Mouse (Mus musculus) ZHBTc4 (cell line): ENCODE results near the gene Ppp2r5b.

Experiments used
- DNase-seq: peaks from one replicate; pipeline ENCODE4 v3.0.0-alpha.2; 2011; ENCODE audit warnings: low read depth, low spot score

Ppp2r5b gene

GRCm38 (mm10) chr19:6235084-6236052, at the start of gene Ppp2r5b:
Gene Ppp2r5b (minus strand): TSS chr19:6235872.
- DNase-seq: peak; percentile 94

- DNase-seq: no peak
Measured at GRCm38 (mm10) chr19:6285226-6285625, 49.6 kb upstream of the Ppp2r5b start.

- no peak for DNase-seq
Measured at GRCm38 (mm10) chr19:6284502-6284901, 48.8 kb upstream of the Ppp2r5b start.

DNA sequence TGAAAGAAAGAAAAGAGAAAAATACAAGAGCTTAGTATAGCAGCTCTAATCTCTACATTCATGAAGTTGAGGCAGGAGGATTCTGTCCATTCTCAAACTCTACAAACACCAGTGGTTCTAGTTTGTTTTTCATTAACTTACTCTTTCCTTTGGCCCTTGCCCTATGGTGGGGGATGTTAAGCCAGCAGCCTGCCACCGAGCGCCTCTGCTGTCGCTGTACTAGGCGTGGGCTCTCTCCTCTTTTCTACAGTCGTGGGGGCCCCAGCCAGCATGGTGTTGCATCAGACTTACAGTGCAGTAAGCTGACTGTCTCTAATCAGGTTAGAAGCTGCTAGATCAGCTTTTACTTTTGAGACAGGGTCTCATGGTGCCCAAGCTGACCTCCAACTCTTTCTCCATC, 47.3 kb upstream of the Ppp2r5b start:
- no peak for DNase-seq

DNA sequence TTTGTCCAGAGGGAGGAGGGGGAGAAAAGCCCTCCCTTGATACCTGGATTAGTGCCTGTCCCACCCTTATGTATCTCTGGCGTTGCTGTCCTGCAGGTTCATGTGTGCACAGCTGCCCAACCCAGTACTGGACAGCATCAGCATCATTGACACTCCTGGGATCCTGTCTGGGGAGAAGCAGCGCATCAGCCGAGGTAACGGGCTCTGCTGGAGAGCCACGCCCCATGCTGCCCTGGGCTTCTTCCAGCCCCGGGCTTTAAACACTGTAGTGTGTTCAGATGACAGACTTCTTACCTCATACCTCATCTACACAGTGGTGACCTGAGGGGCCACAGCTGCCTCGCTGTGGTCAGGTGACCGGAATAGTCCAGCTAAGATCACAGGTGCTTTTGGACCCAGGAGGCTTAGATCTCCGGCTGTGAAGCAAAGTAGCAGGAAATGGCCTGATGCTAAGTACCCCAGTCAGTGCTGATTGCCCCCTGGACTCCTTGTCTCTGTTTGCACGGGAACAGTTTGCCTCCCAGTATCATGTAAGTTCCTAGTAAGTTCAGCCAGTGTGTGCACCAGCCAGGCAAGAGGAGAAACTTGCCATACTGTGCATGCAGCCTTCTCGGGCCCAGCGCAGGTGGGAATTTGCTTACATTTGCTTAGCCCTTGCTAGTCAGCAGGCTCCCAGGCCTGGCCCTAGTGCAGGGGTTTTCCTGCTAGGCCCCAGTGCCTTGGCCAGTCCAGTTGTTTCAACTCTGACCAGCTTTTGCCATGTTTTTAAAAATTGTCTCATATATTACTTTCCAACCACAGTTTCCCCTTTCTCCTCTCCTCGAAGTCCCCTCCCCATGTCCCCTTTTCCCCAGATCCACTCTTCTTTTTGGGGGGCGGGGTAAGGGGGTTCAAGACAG, 45.7 kb upstream of the Ppp2r5b start:
- peak; percentile 63 for DNase-seq

- no peak for DNase-seq
Measured at GRCm38 (mm10) chr19:6280554-6280953, 44.9 kb upstream of the Ppp2r5b start.

GRCm38 (mm10) chr19:6279481-6280144, 43.9 kb upstream of the Ppp2r5b start:
- no peak for DNase-seq

DNA sequence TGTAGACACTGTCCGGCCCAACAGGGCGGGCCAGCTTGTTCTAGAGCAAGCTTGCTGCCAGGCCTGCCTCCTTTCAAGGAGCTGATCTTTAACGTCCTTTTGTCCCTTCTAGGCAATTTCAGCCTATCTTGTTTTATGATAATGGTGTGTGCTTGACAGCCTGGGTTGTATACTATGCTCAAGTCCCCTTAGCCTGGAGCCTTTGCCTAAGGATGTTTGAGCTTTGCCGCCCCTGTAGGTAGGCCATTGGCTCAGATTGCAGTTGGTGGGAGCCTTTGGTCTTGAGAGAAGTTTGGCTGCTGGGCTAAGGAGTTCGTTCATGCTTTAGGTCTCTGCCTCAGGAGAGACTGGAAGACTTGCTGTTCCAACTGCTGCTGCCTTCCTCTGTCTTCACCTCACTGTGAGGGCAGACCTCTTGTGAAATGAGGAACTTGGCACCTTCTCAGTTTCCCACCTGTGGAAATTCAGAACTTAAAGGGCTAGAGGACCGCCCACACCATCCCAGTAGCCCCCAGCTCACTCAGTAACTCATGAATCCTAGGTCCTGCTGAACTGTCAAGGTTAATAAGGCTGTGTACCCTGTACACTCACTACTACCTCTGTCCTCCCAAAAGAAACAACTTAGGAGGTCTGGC, 42.9 kb upstream of the Ppp2r5b start:
- no peak for DNase-seq

DNA sequence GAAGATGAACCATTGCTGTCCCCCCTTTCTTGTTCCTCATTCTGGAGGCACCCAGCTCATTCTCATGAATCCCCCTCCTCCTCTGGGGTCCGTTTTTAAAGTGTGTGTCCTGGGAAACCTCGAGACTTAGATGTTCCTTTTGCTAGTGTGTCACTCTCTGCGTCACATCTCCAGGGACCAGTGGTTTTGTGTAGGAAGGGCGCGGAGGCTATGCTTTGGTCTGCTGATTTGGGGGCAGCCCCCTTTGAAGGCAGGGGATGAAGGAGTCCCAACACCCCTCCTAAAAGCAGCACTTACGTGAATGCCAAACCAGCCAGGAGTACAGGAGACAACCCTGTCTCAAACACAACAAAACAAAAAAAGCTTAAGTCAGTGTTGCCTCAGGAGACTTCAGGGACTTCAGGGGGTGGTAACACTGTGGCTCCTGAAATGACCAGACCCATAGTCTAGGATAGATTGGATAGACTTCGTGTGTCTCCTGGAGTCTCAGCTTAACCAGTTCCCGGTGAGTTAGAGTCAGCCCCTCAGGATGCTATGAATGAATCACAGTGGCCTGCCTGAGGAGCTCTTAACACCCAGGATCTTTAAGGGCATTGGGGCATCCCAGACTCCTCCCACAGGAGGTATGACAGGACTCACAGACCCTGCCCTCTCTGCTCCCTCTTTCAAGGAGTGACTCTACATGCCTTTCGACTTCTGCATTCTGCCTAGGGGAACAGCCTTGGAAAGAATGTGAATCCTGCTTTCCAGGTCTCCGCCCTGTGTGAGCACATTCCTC, 42.2 kb upstream of the Ppp2r5b start:
- DNase-seq: peak; percentile 99

DNA sequence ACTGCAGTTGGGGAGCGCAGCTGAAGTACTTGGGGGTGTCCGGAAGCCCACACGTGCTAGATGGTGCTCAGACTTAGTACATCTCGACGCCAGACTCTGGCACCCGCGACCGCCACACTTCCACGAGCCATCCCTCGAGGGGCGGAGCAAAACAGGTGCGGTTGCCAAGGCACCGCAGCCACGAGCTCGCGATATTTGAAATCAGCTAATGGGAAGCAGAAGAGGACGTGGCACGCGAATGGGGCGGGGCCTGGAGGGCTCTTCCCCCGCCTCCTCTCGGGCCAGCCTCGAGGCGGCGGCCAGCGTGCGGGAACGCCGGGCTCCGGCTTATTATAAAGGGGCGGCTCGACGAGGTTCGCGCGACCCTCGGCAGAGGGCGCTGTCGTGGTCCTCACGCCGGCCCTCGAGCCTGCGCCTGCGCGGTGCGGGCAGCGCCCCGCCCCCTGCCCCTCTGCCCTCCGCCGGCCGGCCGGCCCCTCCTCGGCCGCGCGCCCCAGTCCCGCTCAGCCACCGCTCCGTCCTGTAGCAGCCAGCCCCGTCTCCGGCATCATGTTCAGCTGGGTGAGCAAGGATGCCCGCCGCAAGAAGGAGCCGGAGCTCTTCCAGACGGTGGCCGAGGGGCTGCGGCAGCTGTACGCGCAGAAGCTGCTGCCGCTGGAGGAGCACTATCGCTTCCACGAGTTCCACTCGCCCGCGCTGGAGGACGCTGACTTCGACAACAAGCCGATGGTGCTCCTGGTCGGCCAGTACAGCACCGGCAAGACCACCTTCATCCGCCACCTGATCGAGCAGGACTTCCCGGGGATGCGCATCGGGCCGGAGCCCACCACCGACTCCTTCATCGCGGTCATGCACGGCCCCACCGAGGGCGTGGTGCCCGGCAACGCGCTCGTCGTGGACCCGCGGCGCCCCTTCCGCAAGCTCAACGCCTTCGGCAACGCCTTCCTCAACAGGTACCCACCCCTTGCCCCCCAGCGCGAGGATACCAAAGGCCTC, 41.1 kb upstream of the Ppp2r5b start, which contains the start of gene Ehd1:
Gene Ehd1 (plus strand): TSS at position 300 of the 996 bp plus-strand sequence.
- DNase-seq: peak; percentile 100

GRCm38 (mm10) chr19:6275740-6276389, 40.2 kb upstream of the Ppp2r5b start:
- DNase-seq: no peak

DNA sequence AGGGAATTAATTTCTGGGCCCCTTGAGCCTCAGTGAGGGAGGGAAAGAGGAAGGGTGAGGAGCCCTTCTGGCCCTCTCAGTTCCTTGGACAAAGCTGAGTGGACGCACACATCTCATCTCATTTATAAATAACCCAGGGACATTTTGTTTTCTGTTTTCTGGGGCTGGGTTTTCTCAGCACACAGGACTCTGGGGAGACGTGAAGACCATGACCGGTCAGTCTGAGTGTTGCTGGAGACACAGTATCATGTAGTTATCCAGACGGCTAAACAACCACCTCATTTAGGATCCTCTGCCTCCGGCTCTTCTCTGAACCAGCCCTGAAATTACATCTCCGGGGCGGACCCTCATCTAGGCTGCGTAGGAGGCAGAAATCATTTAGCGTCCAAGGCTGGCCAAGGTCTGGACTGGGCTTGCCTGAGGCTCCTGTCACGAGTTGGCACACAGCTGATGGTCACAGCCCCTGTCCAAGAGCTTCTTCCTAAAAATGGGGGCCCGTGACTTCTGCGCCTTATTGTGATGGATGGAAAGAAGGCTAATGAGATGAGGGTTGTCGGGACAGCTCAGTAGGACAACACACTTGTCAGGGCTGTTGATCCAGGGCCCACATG, 38.4 kb upstream of the Ppp2r5b start:
- DNase-seq: no peak

DNA sequence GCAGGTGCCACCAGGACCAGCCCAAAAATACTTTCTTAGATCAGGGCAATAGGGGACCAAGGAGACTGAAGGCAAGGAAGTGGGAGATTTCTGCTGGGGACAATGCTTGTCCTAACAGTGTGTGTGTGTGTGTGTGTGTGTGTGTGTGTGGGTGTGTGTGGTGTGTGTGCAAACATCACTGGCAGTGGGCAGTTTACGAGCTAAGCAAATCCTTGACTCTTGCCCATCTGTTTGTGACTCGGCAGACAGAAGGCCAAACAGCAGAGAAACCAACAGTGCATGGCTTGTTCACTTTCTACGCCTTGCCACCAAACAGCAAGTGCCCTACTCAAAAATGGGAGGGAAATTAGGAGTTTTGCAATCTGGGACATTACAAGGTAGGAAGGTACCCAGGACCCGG, 37.9 kb upstream of the Ppp2r5b start:
- DNase-seq: no peak

- no peak for DNase-seq
Measured at GRCm38 (mm10) chr19:6272738-6273137, 37.1 kb upstream of the Ppp2r5b start.

DNA sequence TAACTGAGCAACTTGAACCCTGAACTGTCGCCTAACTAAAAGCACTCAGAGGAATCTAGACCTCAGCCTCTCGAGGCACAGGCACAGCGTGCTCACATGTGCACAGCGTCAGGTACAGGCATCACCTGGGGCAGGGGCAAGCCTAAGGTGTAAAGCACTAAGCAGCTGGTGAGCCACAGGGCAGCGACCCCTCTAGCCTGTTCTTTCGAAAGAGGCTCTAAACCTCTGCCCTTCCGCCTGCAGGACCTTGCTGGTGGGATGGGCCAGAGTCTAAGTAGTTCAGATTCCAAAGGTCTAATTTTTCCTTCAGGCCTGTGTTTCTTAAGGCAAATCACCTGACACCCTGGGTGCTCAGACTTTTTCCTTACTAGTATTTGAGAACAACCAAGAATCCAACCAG, 36.4 kb upstream of the Ppp2r5b start:
- no peak for DNase-seq

GRCm38 (mm10) chr19:6271206-6271605, 35.5 kb upstream of the Ppp2r5b start:
- no peak for DNase-seq

DNA sequence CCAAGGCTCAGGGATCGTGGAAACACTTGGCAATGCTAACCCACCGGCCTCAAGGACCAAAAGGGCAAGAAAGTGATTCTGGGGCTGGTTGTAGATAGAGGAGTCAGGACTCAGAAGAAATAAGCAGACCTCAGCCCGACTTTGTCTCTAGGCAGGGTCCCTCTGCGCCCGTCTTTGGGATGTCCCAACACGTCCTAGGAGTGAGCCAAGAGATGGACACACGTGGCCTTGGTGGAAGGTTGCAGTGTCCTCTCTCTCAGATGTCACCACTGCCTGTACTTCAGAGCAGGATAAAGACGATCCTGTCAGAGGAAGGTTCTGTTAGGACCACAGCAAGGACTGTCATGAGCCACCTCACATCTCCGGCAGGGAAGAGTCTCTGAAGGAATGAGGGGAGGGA, 35.0 kb upstream of the Ppp2r5b start:
- no peak for DNase-seq

- DNase-seq: peak; percentile 92
Measured at GRCm38 (mm10) chr19:6269798-6270475, 34.3 kb upstream of the Ppp2r5b start.
